In genomic region chr10:22059026-22059325, GRCm38 (mm10) we compare ENCODE assay signal across 9 mouse cellular contexts. TPM values are rescaled to one million over a fixed set of nuclear protein-coding genes. Genes with fewer than 3 reads are reported as not detected.
DNase-seq lines count a peak whose midpoint lies in the region; ATAC-seq and TF ChIP-seq lines count a peak whose summit lies in the region.
"Had no signal": no experiment of that assay in that cellular context is flagged by ENCODE, and none has a peak within 500 bp of the region (broad histone marks: within the 10 kb centered on the region; RNA-seq: fewer than 3 reads in every experiment).

No protein-coding gene starts in this region.

- H3K36me3 ChIP-seq in heart, embryonic 15.5 days, result no peaks in the 10 kb centered on the region
- no peaks in the 10 kb centered on the region for H3K36me3 ChIP-seq in hindbrain, embryonic 11.5 days (ENCODE audit: control insufficient read depth, insufficient read depth, low read length)
- H3K36me3 ChIP-seq in midbrain, embryonic 11.5 days (ENCODE audit: control insufficient read depth, insufficient read depth, low read length), result no peaks in the 10 kb centered on the region

- H3K4me2 ChIP-seq in heart, embryonic 15.5 days, result peak overlapping the region; percentile 91
- H3K4me2 ChIP-seq in hindbrain, embryonic 11.5 days (replicated peaks; ENCODE audit: low read depth, low read length), result peak overlapping the region; percentile 64
- H3K4me2 ChIP-seq in midbrain, embryonic 11.5 days, result peak overlapping the region; percentile 69

- peak overlapping the region; percentile 39; the same call in 1 of the 2 replicates for H3K9ac ChIP-seq in heart, embryonic 15.5 days
- peak overlapping the region; percentile 45; the same call in 1 of the 2 replicates for H3K9ac ChIP-seq in hindbrain, embryonic 11.5 days (ENCODE audit: low read depth, low read length)
- peak overlapping the region; percentile 50 for H3K9ac ChIP-seq in midbrain, embryonic 11.5 days (ENCODE audit: low read length)

- no peaks in the 10 kb centered on the region for H3K9me3 ChIP-seq in heart, embryonic 15.5 days (replicated peaks)
- no peaks in the 10 kb centered on the region for H3K9me3 ChIP-seq in hindbrain, embryonic 11.5 days (ENCODE audit: control insufficient read depth, low read length)
- no peaks in the 10 kb centered on the region for H3K9me3 ChIP-seq in midbrain, embryonic 11.5 days (ENCODE audit: control insufficient read depth, low read length)

- no peak overlapping the region for H3K27ac ChIP-seq in heart, embryonic 15.5 days
- H3K27ac ChIP-seq in bone marrow, adult 2 months (ENCODE audit: control insufficient read depth, insufficient read depth, low read depth, low read length, poor library complexity), result peak overlapping the region; percentile 11; the same call in 1 of the 2 replicates
- H3K27ac ChIP-seq in hindbrain, embryonic 11.5 days (ENCODE audit: low read depth, low read length), result no peak overlapping the region
- H3K27ac ChIP-seq in midbrain, embryonic 11.5 days (ENCODE audit: low read depth, low read length), result no peak overlapping the region

- peaks cover 10% of the 10 kb centered on the region for H3K4me1 ChIP-seq in heart, embryonic 15.5 days (replicated peaks)
- no peaks in the 10 kb centered on the region for H3K4me1 ChIP-seq in bone marrow, adult 2 months (ENCODE audit: control insufficient read depth, insufficient read depth, low read length)
- H3K4me1 ChIP-seq in hindbrain, embryonic 11.5 days (replicated peaks; ENCODE audit: control insufficient read depth, insufficient read depth, low read length), result no peaks in the 10 kb centered on the region
- no peaks in the 10 kb centered on the region for H3K4me1 ChIP-seq in midbrain, embryonic 11.5 days (ENCODE audit: control insufficient read depth, insufficient read depth, low read length)

- H3K27me3 ChIP-seq in heart, embryonic 15.5 days, result no peaks in the 10 kb centered on the region
- H3K27me3 ChIP-seq in hindbrain, embryonic 11.5 days (ENCODE audit: control insufficient read depth, insufficient read depth, low read length), result no peaks in the 10 kb centered on the region
- H3K27me3 ChIP-seq in midbrain, embryonic 11.5 days (ENCODE audit: control insufficient read depth, insufficient read depth, low read length), result no peaks in the 10 kb centered on the region

- intact Hi-C loops in heart, postnatal 25 days (cut with DNase I), result no loop called here
- intact Hi-C loops in left cerebral cortex, postnatal 25 days (cut with DNase I), result no loop called here

- no peak for DNase-seq in heart, postnatal 25 days (ENCODE audit: low spot score)
- DNase-seq in hindbrain, embryonic 11.5 days (ENCODE audit: low spot score), result no peak
- no peak for DNase-seq in midbrain, embryonic 11.5 days (ENCODE audit: low spot score, missing footprints)
- no peak for DNase-seq in B cell, adult 2 months
- DNase-seq in left cerebral cortex, postnatal 25 days (ENCODE audit: low spot score in 2 of 2), result no peak
- no peak for DNase-seq in kidney, postnatal 4 days

- H3K4me3 ChIP-seq in heart, embryonic 15.5 days, result peak overlapping the region; percentile 57
- peak overlapping the region; percentile 71 for H3K4me3 ChIP-seq in bone marrow, adult 2 months (replicated peaks; ENCODE audit: control insufficient read depth, low read depth, low read length)
- H3K4me3 ChIP-seq in hindbrain, embryonic 11.5 days (ENCODE audit: low read depth, low read length), result peak overlapping the region; percentile 47
- peak overlapping the region; percentile 40 for H3K4me3 ChIP-seq in midbrain, embryonic 11.5 days (ENCODE audit: low read depth, low read length)

- TF ChIP-seq CTCF in bone marrow, adult 2 months (IDR thresholded peaks at IDR 0.05; ENCODE audit: control insufficient read depth, insufficient read depth, low read length), result no peak

- 14% methylated on average over 12 of the region's 12 CpGs for WGBS in heart, embryonic 15.5 days
- 19% methylated on average over 12 of the region's 12 CpGs for WGBS in bone marrow, adult 2 months
- 18% methylated on average over 12 of the region's 12 CpGs for WGBS in hindbrain, embryonic 11.5 days
- 16% methylated on average over 12 of the region's 12 CpGs for WGBS in midbrain, embryonic 11.5 days

- no peak for TF ChIP-seq POLR2A in bone marrow, adult 2 months (IDR thresholded peaks at IDR 0.05; ENCODE audit: borderline replicate concordance, control insufficient read depth, low read depth, low read length)

- ATAC-seq in heart, embryonic 15.5 days (replicated peaks; ENCODE audit: insufficient number of reproducible peaks, insufficient read depth, low FRiP score, low read depth), result no peak
- no peak for ATAC-seq in hindbrain, embryonic 11.5 days (ENCODE audit: low FRiP score)
- no peak for ATAC-seq in midbrain, embryonic 11.5 days (ENCODE audit: low FRiP score)

RNA-seq across cellular contexts. Expression of gene 4930444G20Rik, which starts 8.9 kb away (rescaled TPM):
- polyA plus RNA-seq in heart, embryonic 15.5 days (2015; fragmentation: Nextera tagmentation; extraction: Ambion mirVana), result not detected in 2 replicates
- not detected for total RNA-seq in heart, postnatal 25 days (2021)
- not detected in 2 replicates for polyA plus RNA-seq in bone marrow, adult 2 months (2011; ENCODE audit: insufficient read depth, insufficient read length, low replicate concordance, missing spikeins)
- polyA plus RNA-seq in hindbrain, embryonic 11.5 days (2014; fragmentation: Nextera tagmentation; extraction: Ambion mirVana), result not detected in 2 replicates
- not detected in 2 replicates for polyA plus RNA-seq in midbrain, embryonic 11.5 days (2014; fragmentation: Nextera tagmentation; extraction: Ambion mirVana)
- not detected for total RNA-seq in left cerebral cortex, postnatal 25 days (2021)
- total RNA-seq: MEL had no signal
